Mouse (Mus musculus): ENCODE results near the gene Bhlhe40. TPM values are rescaled to one million over a fixed set of nuclear protein-coding genes. Genes with fewer than 3 reads are reported as not detected.

Gene Bhlhe40
- total and polyA plus RNA-seq, 3 experiments: 15.9 to 21.6 TPM; not detected in 1

- Histone ChIP-seq H3K79me2 (ENCODE audit: control insufficient read depth, insufficient read depth, low read length, poor library complexity) (no peaks in the 10 kb centered on the region), H3K4me1 (ENCODE audit: control insufficient read depth in 1 of 2, insufficient read depth in 2 of 2, low read length in 2 of 2) (peaks cover 13 to 35% of the 10 kb centered on the region in 2 experiments), H3K4me3 (ENCODE audit: control insufficient read depth in 1 of 2, insufficient read depth in 1 of 2, low read depth in 2 of 2, low read length in 2 of 2) (no peak overlapping the region), H3K27ac (ENCODE audit: control insufficient read depth, low read depth, low read length) (no peak overlapping the region), H3K9me3 (replicated peaks; ENCODE audit: insufficient read depth, low read length) (no peaks in the 10 kb centered on the region), H3K27me3 (ENCODE audit: control insufficient read depth in 1 of 2, insufficient read depth in 2 of 2, low read length in 2 of 2) (no peaks in the 10 kb centered on the region), H3K36me3 (ENCODE audit: control insufficient read depth in 1 of 2, insufficient read depth in 2 of 2, low read length in 2 of 2) (peaks cover 0 to 23% of the 10 kb centered on the region in 2 experiments; a peak in 2 of 4 replicates), H3K9ac (ENCODE audit: control insufficient read depth, low read depth, low read length, poor library complexity, severe bottlenecking) (no peak overlapping the region)
- no peak for DNase-seq (ENCODE audit: low read depth, low spot score)
- TF ChIP-seq MAFK (IDR thresholded peaks at IDR 0.05; ENCODE audit: borderline replicate concordance, low read depth, low read length): no peak
- TF ChIP-seq NELFE (IDR thresholded peaks at IDR 0.05; ENCODE audit: low read depth, low read length): no peak
- TF ChIP-seq ZNF384 (IDR thresholded peaks at IDR 0.05; ENCODE audit: low read depth, low read length): no peak
- TF ChIP-seq GATA1 (IDR thresholded peaks at IDR 0.05; ENCODE audit: low read depth, low read length): no peak
- no peak for TF ChIP-seq ETS1 (IDR thresholded peaks at IDR 0.05; ENCODE audit: low read depth, low read length)
- no peak for TF ChIP-seq UBTF (IDR thresholded peaks at IDR 0.05; ENCODE audit: borderline replicate concordance, insufficient read depth, low read depth, low read length)
Measured at GRCm38 (mm10) chr6:108706994-108707645, 46.7 kb downstream of the Bhlhe40 start.

- H3K4me3 ChIP-seq (ENCODE audit: control insufficient read depth in 1 of 2, insufficient read depth in 1 of 2, low read depth in 2 of 2, low read length in 2 of 2): no peak overlapping the region
- DNase-seq (ENCODE audit: low read depth, low spot score): no peak
- no peaks in the 10 kb centered on the region; a peak in 1 of 4 replicates for H3K27me3 ChIP-seq (ENCODE audit: control insufficient read depth in 1 of 2, insufficient read depth in 2 of 2, low read length in 2 of 2)
- no peak overlapping the region for H3K9ac ChIP-seq (ENCODE audit: control insufficient read depth, low read depth, low read length, poor library complexity, severe bottlenecking)
- H3K27ac ChIP-seq (ENCODE audit: control insufficient read depth, low read depth, low read length): no peak overlapping the region
- no peaks in the 10 kb centered on the region for H3K9me3 ChIP-seq (replicated peaks; ENCODE audit: insufficient read depth, low read length)
- H3K79me2 ChIP-seq (ENCODE audit: control insufficient read depth, insufficient read depth, low read length, poor library complexity): no peaks in the 10 kb centered on the region
- peaks cover 4 to 20% of the 10 kb centered on the region in 2 experiments for H3K4me1 ChIP-seq (ENCODE audit: control insufficient read depth in 1 of 2, insufficient read depth in 2 of 2, low read length in 2 of 2)
- TF ChIP-seq EP300 (IDR thresholded peaks at IDR 0.05; ENCODE audit: low read depth in 1 of 2, low read length in 2 of 2): no peak
- TF ChIP-seq UBTF (IDR thresholded peaks at IDR 0.05; ENCODE audit: borderline replicate concordance, insufficient read depth, low read depth, low read length): no peak
- TF ChIP-seq GABPA (IDR thresholded peaks at IDR 0.05; ENCODE audit: low read depth, low read length): no peak
- TF ChIP-seq SIN3A (IDR thresholded peaks at IDR 0.05; ENCODE audit: low read length): no peak
- TF ChIP-seq SMC3 (IDR thresholded peaks at IDR 0.05; ENCODE audit: low read depth, low read length): no peak
- no peak for TF ChIP-seq USF2 (IDR thresholded peaks at IDR 0.05; ENCODE audit: borderline replicate concordance in 1 of 2, insufficient read depth in 1 of 2, low read depth in 1 of 2, low read length in 2 of 2)
- TF ChIP-seq CHD2 (IDR thresholded peaks at IDR 0.05; ENCODE audit: low read length): no peak
- TF ChIP-seq MAFK (IDR thresholded peaks at IDR 0.05; ENCODE audit: borderline replicate concordance, low read depth, low read length): no peak
- no peak for TF ChIP-seq E2F4 (IDR thresholded peaks at IDR 0.05; ENCODE audit: borderline replicate concordance, low read depth, low read length)
- no peak for TF ChIP-seq POLR2AphosphoS5 (IDR thresholded peaks at IDR 0.05; ENCODE audit: borderline replicate concordance, low read depth, low read length)
- TF ChIP-seq MYB (IDR thresholded peaks at IDR 0.05; ENCODE audit: low read depth, low read length): no peak
- TF ChIP-seq NELFE (IDR thresholded peaks at IDR 0.05; ENCODE audit: low read depth, low read length): no peak
- TF ChIP-seq MXI1 (IDR thresholded peaks at IDR 0.05; ENCODE audit: low read depth, low read length): no peak
- no peak for TF ChIP-seq HCFC1 (IDR thresholded peaks at IDR 0.05; ENCODE audit: low read depth, low read length)
- peaks cover 0 to 10% of the 10 kb centered on the region in 2 experiments; a peak in 2 of 4 replicates for H3K36me3 ChIP-seq (ENCODE audit: control insufficient read depth in 1 of 2, insufficient read depth in 2 of 2, low read length in 2 of 2)
Measured at GRCm38 (mm10) chr6:108709131-108709470, 48.7 kb downstream of the Bhlhe40 start.
